Mouse (Mus musculus): ENCODE data around the gene Olfr923. TPM values are rescaled to one million over a fixed set of nuclear protein-coding genes. Genes with fewer than 3 reads are reported as not detected.

The Olfr923 gene
- not detected for total RNA-seq (2023)

DNA sequence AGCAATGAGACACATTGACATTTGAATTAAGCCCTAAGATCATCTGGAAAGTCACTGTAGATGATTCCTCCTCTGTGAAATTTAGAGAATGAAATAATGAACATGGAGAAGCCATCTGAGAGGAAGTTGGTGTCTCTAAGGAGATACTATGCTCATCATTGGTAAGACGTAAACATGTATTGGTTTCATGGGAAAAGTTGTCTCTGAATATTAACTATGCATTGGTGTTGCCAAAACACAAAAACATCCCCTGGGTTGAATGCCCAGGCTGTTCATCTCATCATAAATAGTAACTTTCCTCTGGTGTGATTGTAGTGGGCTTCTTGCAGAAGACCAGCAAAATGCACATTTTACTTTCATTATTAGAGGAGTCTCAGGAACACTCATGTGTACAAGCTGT lies at the start of gene Olfr923:
TSS of gene Olfr923 (plus strand) at position 301 of the 400 bp plus-strand sequence.

DNA sequence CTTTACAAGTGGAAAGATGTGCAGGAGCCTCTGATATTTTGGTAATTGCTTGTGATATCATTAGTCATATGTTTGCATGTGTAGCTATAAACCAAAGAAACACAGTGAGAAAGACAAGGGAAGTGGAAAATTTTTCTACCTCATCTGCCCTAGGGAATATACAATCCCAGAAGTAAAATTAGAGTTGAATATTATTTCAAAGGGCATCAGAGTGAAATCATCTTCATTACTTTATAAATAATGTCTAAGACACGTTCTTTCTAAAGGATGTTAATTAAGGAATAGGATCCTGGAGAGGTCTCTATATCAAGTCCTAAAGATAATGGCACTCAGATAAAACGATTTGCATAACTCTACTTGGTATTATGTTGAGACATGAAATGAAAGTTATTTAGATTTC lies 12.0 kb upstream of the Olfr923 start, which contains the start of gene Olfr922:
TSS of gene Olfr922 (plus strand) at position 301 of the 400 bp plus-strand sequence.

DNA sequence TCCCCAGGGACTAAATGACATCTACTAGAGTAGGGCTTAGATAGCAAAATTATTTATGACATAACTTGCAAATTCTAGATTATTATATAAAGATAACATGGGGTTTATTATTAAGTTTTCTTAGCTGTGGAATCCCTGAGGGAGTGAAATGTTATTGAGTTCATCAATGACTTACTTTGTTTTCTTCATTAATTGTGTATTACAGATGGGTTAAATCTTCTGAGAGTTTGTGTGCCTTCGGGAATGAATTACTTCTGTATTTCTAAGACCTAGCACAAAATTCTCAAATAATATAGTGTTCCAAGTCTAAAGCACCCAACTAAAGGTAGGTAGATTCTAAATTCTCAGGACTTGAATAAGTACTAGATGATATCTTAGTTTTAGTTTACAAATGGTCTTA lies 17.8 kb downstream of the Olfr923 start, which contains the start of gene Olfr924:
TSS of gene Olfr924 (plus strand) at position 301 of the 400 bp plus-strand sequence.

DNA sequence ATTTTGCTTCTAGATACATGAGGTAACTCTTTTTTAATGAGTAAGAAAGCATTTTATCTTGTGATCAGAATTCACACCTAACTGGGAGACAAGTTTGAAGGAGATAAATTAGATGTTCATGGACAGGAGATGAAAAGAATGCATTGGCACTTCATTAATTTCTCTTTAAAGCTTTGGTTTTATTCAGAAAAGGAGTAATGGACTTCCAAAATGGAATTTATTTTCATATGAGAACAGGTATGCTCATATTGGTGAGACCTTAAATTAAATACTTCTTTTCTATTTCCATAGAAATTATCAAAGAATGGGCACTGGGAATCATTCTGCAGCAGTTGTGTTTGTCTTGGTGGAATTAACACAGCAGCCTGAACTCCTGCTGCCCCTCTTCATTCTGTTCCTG lies 28.4 kb downstream of the Olfr923 start, which contains the start of gene Olfr26:
TSS of gene Olfr26 (plus strand) at position 301 of the 400 bp plus-strand sequence.

DNA sequence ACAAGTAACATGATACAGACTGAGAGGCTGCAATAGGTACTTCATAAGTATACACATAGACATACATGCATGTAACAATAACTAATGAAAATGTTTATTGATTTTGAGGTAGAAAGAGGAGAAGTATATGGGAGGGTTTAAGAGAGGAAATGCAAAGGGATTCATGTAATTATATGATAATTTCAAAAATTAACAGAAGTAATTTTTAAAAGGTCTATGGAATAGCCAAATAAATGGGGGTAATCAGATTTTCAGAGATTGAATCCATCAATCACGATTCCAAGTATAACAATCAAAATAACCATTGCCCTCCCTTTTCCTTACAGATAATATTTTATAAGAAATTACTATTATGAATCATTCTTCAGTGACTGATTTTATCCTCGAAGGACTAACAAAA lies 50.5 kb downstream of the Olfr923 start, which contains the start of gene Olfr926:
TSS of gene Olfr926 (plus strand) at position 301 of the 400 bp plus-strand sequence.

Other genes starting within 250 kb of the Olfr923 start
- gene Olfr912, start 246.4 kb upstream of the Olfr923 start, total RNA-seq (2023) = not detected
- gene Olfr913, start 233.8 kb upstream of the Olfr923 start, total RNA-seq (2023) = not detected
- not detected for gene Olfr914, start 221.4 kb upstream of the Olfr923 start, total RNA-seq (2023)
- gene Olfr916, start 166.7 kb upstream of the Olfr923 start, total RNA-seq (2023) = not detected
- gene Olfr917, start 160.7 kb upstream of the Olfr923 start, total RNA-seq (2023) = not detected
- not detected for gene Olfr918, start 151.9 kb upstream of the Olfr923 start, total RNA-seq (2023)
- not detected for gene Olfr919, start 122.9 kb upstream of the Olfr923 start, total RNA-seq (2023)
- 6.6 TPM for gene Vwa5a, start 108.3 kb upstream of the Olfr923 start, total RNA-seq (2023)
- not detected for gene Olfr920, start 74.2 kb upstream of the Olfr923 start, total RNA-seq (2023)
- gene Olfr921, start 53.5 kb upstream of the Olfr923 start, total RNA-seq (2023) = not detected
- gene Olfr922, start 11.9 kb upstream of the Olfr923 start, total RNA-seq (2023) = not detected
- not detected for gene Olfr924, start 17.9 kb downstream of the Olfr923 start, total RNA-seq (2023)
- gene Olfr26, start 28.5 kb downstream of the Olfr923 start, total RNA-seq (2023) = not detected
- not detected for gene Olfr926, start 50.6 kb downstream of the Olfr923 start, total RNA-seq (2023)
- not detected for gene Olfr930, start 103.3 kb downstream of the Olfr923 start, total RNA-seq (2023)
- gene Olfr933, start 145.8 kb downstream of the Olfr923 start, total RNA-seq (2023) = not detected
- not detected for gene Olfr934, start 161.8 kb downstream of the Olfr923 start, total RNA-seq (2023)
- not detected for gene Olfr935, start 173.1 kb downstream of the Olfr923 start, total RNA-seq (2023)
- not detected for gene Olfr146, start 196.8 kb downstream of the Olfr923 start, total RNA-seq (2023)
- gene Olfr937, start 238.4 kb downstream of the Olfr923 start, total RNA-seq (2023) = not detected

All from CD4-positive naive resting alpha-beta T cell, adult 57 days (primary cell).